Mouse (Mus musculus) NIH3T3 (cell line): ENCODE measurements around the gene Eif4e1b.

Source experiments
- DNase-seq: peaks from one replicate; pipeline ENCODE4 v3.0.0-alpha.2; 2012; ENCODE audit warnings: low read depth

Gene Eif4e1b

DNA sequence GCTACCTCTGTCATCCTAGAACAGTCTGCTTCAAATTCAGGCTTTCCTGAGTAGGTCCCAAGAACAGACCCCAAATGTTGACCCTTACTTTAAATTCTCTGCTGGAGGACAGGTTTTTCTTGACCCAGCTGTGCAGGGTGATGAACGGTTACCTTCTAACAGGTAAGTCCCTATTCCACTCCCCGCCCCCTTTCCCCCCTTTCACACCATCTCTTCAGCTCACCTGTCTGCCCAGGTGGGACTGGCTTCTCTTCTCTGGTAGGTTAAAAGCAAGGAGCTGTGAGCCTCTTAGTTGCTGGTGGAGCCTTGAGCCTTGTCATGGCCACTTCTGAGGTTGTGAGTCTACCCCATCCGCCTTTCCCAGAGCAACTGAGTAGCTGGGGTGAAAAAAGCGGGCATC, at the start of gene Eif4e1b:
Eif4e1b (plus strand) TSS at position 301 of the 400 bp plus-strand sequence.
- no peak for DNase-seq

DNA sequence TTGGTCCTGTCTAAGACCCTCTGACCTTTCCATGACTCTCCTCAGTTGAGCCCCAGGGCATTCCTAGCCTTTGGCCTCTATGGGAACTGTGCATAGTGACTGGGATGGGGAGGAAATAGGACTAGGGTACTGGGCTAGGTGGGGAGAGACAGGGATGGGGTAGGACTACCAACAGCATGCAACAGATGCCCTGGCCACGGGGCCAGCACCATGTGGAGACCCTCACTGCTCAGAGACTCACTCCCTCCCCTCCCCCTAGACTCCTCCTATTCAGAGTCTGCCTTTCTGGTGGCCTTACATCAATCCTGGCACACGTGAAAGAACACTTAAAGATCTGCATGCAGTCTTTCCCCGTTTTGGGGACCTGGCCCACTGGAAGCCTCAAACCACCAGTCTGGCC, 46.9 kb upstream of the Eif4e1b start:
- DNase-seq, result no peak

DNA sequence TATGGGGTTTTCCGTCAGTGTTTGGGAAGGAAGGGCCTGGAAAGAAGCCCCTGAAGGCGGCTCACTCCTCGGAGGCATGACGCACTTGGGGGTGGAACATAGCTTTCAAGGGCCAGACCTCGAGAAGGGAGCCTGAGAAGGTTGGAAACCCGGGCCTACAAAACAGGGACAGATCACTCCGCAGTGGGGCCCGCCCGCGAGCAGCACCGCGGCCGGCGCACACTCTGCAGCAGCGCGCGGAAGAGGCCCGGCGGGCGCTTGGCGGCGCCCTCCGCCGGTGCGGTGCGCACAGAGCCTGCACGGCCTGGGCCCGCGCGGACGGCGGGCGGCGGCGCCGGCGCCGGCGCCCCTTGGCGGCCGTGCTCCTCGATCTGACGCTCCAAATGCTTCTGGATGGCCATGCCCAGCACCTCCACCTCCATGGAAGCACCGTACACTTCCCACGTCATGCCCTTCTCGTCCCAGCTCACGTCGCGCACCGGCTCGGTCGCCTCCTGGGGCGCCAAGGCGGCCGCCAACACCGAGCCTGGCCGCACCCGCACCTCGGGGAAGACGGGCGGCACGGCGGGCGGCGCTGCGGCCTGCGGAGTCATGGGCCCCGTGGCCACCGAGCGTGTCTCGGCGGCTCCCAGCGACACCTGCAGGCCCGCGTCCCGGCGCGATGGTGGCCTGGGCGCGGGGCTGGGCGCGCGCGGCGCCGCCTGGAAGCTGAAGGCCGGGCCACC, 46.1 kb upstream of the Eif4e1b start:
- DNase-seq, result no peak

DNA sequence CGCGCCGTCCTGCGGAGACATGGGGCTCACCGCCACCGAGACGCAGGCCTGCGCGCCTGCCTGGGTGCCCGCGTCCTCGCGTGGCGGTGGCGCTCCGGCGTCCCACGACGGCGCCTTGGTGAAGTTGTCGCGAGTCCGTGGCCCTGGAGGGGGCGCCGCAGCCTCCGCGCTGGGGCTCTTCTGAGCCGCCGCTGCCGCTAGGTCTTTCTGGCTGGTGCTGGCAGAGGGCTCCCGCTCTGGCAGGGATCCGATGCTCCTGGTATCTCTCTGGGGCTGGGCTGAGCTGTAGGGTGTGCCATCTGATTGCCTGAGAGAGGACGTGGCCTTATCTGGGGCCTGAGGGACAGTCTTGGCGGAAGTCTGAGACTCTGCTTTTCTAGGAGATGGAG, 45.6 kb upstream of the Eif4e1b start:
- no peak for DNase-seq

DNA sequence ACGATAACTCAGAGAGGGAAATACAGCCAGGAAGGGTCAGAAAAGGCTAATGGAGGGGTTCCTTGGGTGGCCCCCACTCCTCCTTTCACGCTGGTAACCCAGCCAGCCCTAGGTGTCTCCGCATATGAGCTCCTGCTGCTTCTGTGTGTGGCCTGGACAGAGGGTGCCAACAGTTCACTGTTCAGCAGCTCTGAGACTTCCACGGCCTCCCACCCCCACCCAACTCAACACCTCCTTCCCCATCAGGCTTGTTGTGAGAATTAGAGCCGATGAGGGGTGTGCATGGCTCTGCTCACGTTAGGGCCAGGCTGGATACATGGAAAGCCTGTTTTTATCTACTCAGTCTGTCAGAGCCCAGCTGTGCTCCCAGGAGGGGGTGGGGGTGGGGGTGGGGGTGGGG, 37.7 kb upstream of the Eif4e1b start:
- no peak for DNase-seq

DNA sequence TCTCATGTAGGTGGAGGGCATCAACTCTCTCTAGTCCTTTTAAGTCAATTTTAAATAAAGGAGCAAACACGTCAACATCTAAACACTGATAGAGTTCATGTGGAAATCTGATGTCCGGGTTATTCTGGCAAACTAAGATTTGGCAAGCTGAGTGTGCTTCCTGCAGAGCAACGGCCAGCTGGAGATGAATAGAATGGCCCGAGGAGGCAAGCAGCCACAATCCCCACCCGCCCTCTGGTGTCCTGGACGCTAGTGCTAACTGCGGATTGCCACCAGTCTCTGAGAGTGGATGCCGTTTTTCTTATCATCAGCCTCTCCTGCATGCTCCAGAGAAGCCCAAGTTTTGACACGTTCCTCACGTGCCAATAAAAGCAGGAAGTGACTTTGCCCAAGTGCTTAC, 36.9 kb upstream of the Eif4e1b start:
- no peak for DNase-seq

DNA sequence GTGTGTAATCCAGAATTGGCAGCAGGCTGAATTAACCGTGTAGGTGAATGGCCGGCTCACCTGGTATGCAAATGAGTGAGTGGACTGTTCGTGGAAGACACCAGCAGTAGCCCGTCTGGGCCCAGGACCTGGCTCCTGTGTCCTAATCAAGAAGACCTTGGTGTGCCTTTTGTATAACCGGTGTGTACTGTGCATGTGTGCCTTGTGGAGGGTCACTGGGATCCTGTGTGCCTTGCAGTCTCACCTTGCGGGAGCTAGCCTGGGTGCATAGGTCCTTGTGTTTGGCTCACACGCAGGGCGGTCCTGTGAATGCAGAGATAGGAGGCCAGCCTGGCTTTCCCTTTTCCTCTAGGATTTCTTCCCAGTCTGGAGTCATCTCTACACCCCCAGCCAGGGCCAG, 35.6 kb upstream of the Eif4e1b start:
- DNase-seq, result no peak

DNA sequence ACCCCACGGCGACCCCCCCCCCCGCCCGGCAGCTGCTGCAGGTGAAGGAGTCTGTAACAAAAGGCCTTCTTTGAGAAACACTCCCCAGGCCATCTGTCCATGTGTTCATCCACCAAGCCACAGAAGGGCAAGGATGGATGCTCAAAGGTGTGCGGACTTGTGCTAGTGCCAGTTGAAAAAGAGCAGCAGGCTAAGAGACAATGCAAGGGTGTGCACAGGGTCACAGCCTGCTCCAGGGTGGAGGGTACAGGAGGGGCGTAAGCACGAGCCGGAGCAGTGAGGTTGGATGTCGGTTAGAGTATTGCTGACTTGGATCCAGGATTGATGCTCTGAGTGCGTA, 35.1 kb upstream of the Eif4e1b start:
- DNase-seq, result no peak

DNA sequence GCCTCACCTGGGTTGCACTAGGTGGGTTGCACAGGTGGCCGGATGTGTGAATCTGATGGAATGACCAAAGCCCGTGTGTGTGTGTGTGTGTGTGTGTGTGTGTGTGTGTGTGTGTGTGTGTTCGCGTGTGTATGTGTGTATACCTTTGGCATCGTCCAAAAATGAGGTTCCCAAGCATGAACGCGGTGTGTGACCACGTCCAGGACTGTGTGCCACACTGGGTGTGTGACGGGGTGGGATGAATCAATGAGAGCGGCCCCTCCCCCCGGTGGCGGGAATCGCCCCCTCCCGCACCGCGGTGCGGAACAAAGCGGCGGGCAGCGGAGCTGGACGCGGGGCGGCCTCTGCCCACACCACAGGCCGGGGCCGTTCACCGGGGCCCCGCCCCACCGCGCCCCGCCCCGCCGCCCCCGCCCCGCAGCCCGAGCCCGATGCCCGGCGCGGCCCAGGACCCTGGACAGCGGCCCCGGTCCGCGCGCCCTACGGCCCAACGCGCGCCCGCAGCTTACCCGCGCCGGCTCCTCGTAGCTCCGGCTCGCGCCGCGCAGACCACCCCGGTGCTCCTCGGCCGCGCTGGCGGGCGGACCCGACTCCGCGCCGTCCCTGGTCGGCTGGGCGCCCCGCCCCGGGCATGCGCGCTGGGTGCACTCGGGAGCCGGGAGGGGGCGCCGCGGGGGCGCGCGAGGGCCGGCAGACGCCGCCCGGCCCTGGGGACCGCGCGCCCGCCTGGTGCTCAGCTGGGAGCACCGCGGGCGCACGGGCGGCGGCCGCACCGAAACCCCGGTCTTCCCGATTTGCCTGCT, 34.5 kb upstream of the Eif4e1b start:
- DNase-seq, result no peak

DNA sequence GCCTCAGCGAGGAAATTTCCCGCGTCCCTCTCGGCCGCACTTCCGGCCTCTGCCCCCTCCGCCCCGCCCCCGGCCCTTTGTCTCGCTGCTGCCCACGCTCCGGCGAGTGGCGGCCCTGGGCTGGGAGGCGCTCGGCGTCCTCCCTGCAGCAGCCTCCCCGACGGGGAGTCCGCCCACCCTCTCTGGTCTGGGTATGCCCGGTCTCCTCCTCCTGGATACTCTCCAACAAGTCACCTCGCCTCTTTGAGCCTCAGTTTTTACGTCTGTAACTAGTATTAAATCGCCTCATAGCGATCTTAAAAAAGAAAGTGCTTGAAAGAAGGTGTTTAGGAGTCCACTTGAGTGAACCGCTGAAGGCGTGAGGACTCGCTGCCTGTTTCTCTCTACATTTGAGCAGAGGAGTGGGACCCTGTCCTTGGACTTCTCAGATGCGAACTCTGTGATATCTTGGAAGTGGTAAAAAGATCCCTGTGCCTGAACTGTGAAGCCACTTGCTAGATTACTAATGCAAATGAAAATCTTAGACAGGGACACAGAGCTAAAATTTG, 33.9 kb upstream of the Eif4e1b start, which contains the start of gene Gprin1:
Gprin1 (minus strand) TSS at position 11 of the 548 bp plus-strand sequence.
- no peak for DNase-seq

DNA sequence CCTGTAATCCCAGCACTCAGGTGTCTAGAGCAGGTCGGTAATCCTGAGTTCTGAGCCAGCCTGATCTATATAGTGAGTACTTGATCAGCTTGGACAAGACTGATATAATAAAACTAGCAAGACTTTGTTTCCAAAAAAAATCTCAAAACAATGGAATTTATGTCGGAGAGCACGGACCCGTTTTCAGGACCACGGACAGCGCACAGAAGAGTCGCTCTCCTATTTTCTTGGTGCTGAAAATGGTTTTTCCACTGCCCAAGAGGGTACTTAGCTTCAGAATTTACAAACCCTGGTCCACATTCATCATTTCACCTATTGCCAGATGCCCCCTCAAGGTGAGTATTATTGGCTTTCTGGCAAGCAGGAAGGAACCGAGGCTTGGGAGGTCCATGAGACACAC, 33.1 kb upstream of the Eif4e1b start:
- peak; percentile 74 for DNase-seq

DNA sequence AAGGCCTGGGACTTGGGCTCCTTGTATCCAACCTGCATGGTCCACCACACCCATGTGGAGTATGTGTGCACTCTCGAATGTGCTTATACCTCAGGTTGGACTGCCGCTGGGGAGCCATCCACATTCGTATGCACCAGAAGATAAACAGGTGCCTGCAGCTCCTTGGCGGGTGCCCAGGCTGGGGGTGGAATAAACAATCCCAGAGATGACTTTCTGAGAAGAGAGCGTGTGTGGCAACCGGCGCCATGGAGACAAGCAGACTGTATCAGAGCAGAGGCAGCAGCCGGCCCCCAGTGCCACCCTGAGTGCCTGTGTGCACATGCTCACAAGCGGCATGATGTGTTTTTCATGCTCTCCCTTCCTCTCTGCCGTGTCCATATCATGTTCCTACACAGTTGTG, 31.1 kb upstream of the Eif4e1b start:
- DNase-seq, result no peak

DNA sequence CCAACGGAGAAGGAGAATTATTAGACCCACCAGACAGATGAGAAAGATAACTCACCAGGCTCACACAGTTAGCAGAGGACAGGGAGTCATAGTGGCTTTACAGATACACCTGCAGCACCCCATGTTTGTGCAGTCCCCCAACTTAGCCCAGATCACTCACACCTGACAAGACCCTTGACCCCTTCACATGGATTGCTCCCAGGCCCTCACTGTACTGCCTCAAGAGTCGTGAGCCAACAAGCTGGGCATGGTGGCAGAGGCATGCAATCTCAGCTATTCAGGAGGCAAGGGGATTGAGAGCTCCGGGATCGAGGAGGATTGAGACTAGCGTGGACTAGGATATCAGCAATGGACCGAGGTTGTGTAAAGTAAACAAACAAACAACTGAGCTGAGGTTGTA, 30.1 kb upstream of the Eif4e1b start:
- no peak for DNase-seq

DNA sequence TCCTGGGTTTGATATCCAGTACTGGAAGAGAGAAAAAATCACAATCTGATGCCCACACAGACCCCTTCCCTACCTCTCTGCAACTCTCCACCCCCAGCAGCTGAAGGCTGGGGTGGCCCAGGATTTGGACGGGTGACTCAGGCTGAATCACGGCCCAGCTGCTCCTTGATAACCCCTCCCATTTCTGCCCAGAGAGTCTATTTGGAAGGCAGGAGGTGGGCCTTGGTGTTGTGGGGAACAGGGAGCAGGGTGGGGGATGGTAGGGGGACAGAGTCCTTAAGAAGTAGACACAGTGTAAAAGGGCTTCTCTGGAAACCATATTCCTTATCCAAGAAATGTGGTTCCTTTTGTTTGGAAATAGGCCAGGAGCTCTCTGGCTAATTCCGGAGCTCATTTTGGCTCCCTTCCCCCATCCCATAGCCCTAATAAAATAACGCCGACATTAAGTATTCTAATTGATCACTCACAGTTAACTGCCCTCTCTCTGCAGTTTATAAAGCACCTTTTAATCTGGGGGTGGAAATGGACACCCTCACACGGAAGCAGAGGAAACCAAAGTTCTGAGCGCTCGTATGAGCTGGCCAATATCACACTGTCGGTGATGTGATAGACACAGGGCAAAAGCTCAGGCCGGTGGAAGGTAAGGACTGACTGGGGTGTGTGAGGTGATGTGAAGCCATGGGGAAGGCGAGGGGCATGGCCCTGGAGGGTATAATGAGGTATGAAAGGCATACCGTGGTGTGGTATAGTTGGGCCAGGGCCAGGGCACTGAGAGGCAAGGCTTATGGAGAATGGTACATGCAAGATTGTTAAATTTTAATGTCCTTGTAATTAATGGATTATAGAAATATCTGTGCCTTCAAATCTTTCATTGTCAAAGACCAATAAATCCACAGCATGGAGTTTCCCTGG, 29.4 kb upstream of the Eif4e1b start:
- peak; percentile 58 for DNase-seq

DNA sequence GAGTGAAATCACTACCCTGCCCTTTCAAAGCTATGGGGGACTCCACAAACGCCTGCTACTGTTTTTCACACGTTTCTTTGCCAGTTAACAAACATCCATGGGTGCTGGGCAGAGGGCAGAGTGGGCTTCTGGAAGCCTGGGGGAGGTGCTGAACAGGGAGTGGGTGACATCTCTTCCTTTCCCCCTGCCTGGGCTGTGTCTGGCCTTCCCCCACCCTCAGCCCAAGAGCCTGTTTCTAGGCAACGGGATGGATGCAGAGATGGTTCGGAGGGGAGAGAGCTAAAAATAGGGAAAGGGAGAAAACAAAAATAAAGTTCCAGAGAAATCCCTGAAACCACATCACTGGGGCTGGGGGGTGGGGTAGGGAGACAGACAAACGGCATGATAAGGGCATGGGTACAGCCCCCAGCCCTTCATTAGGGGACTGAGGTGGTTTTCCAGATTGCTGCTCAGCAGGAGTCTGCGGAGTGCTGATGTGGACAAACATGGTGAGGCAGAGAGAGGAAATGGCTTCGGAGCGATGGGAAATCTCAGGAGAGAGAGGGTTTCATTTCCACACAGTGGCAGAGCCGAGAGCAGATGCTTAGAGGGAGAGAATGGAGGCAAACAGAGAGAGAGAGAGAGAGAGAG, 28.5 kb upstream of the Eif4e1b start:
- DNase-seq, result no peak

DNA sequence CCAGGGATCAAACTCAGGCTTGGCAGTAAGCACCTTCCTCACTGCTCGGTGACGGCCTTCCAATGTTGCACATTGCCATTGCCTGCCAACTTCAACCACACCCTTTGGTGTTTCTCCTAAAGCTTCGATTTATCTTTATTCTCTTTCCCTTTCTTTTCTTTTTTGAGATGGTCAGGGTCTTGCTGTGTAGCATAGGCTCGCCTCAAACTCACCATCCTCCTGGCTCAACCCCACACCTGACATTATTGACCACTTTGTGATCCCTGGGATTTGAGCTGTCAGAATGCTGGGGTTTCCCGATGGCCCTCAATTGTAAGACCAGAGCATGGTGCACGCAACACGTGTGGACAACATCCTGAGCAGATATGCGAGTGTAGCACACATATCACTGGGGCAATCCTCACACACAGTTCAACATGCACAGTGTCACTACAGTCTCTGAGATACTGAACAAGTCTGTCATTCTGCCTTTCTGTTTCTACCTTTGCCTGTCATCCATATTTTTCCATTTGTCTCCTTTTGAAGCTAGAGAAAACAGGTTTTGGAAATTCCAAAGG, 27.6 kb upstream of the Eif4e1b start:
- DNase-seq, result no peak

DNA sequence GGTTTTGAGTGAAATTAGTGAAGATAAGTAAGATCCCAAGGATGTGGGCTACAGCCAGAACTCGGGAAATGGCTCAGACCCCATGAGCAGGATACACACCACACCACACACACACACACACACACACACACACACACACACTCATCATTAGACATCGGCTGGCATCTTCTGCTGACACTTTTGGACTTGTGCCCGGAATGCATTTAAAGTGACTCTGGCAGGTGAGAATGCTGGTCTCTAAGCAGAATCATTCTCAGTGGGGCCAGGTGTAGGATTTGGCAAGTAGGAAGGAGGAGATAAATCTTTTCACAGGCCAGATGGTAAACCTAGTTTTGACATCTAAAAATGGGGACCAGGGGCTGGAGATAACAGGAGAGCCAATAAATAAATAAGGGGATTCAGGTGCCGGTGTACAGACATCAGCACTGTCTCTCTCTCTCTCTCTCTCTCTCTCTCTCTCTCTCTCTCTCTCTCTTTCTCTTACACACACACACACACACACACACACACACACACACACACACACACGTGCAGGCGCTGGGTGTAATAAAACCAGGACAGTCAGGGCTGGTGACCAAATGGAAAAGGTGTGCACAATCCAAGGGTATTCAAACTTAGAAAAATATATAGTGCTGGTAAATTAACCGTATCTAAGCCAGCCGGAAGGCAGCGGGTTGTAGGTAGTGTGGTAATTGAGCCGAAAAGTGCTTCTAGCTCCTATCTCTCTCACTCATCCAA, 26.5 kb upstream of the Eif4e1b start:
- DNase-seq, result peak; percentile 11

DNA sequence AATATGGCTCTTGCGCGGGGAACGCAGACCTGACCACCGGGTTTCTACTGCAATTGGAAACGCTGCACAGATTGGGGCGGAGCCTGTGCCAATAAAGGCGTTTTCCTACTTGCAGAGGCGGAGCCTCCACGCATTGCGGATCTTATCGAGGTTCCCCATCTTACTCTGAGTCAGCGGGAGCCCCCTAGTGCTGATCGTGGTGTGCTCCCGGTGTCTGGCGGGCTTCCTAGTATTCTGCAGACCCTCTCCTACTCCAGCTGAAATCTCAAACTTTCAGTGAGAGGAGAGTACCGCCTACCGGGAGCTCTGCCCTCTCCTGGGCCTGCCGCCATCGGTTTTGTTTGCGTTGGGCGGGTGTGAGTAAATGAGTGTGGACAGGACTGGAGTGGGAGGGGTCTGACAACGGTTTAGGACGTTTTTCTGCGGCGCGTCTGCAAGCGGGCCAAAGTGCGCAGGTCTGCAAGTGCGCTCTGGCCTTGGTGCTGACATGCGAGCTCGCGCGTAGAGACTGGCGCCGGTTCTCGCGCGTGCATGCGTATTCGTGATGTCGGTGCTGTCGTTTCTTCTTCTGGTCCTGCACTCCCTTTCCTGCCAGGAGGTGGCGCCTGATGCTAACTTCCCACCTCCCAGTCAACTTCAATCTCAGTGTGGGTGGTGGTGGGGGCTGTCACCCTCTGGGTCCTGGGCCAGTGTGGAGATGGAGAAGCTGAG, 25.6 kb upstream of the Eif4e1b start:
- DNase-seq, result peak; percentile 85

DNA sequence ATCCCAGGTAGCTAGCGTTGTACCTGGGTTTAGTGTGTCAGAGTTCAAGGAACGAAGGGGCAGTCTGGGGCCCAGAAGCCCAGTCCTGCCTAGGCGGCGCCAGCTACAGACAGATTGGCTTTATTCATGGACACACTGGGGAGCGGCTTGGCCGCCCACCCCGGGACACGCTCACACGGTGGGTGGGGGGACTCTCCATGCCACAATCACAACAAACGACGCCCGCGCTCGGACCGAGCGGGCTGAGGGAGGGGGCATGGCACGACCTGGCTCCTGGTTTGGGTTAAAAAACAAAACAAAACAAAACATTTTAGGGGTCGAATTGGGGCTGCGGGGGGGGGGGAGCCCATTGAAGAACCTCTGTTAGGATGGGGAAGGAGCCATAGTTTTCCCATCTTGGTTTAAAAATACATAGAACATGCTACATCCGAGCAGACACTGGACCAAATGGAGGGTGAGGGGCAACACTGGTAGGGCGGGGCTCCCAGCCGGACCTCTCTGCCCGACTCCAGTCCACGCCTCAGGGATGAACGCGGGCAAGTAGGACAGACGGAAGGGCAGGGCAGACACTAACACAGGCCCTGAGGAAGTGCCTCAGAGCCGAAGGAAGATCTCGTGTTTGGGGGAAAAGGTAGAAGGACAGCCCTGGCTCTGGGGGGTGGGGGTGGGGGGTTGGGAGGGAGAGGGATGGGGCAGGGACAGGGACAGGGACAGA, 24.9 kb upstream of the Eif4e1b start:
- no peak for DNase-seq
